32 mouse cellular contexts compared by ENCODE assay signal in the genomic region with DNA sequence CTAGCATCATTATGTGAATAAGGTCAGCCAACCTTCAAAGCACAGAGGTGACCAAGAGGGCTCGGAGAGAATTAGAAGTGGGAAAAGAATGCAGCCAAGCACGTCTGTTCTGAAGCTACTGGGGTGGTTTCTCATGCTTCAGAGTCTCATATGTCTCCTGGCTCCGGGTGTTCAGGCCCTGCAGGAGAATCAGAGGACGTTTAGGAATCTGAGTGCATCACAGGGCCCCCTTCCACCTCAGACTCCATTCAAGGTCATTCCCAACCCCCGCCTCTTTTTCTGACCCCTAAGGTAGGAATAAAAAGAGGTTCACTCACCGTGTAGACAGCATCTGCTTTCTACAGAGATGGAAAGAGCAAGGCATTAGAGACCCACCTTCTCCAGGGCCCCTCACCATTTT. TPM values are rescaled to one million over a fixed set of nuclear protein-coding genes. Genes with fewer than 3 reads are reported as not detected.
DNase-seq lines count a peak whose midpoint lies in the region; ATAC-seq and TF ChIP-seq lines count a peak whose summit lies in the region.
"Had no signal": no experiment of that assay in that cellular context is flagged by ENCODE, and none has a peak within 500 bp of the region (broad histone marks: within the 10 kb centered on the region; RNA-seq: fewer than 3 reads in every experiment).

No protein-coding gene starts in this region.

- intact Hi-C loops in heart, postnatal 10 days (cut with DNase I) = no loop called here

- H3K9me3 ChIP-seq in liver, embryonic 12.5 days (replicated peaks) = no peaks in the 10 kb centered on the region
- H3K9me3 ChIP-seq in limb, embryonic 10.5 days (replicated peaks) = no peaks in the 10 kb centered on the region
- H3K9me3 ChIP-seq: embryonic facial prominence, embryonic 15.5 days; forebrain, embryonic 13.5 days; heart, embryonic 12.5 days; liver, embryonic 13.5 days; neural tube, embryonic 15.5 days; stomach, embryonic 15.5 days had no signal

- peaks cover 6% of the 10 kb centered on the region; the same call in 1 of the 2 replicates for H3K36me3 ChIP-seq in liver, adult 2 months (ENCODE audit: control insufficient read depth, insufficient read depth, low read length)
- peaks cover 13% of the 10 kb centered on the region for H3K36me3 ChIP-seq in liver, embryonic 12.5 days
- H3K36me3 ChIP-seq in limb, embryonic 10.5 days = peaks cover 16% of the 10 kb centered on the region

- H3K9ac ChIP-seq in liver, adult 2 months (ENCODE audit: low read depth, low read length) = no peak overlapping the region
- H3K9ac ChIP-seq in liver, embryonic 12.5 days = no peak overlapping the region
- H3K9ac ChIP-seq: embryonic facial prominence, embryonic 15.5 days; forebrain, embryonic 13.5 days; heart, embryonic 12.5 days; liver, embryonic 13.5 days; neural tube, embryonic 15.5 days; stomach, embryonic 15.5 days had no signal

- peaks cover 24% of the 10 kb centered on the region for H3K4me1 ChIP-seq in liver, adult 2 months (ENCODE audit: control insufficient read depth, insufficient read depth, low read length)
- peaks cover 45% of the 10 kb centered on the region for H3K4me1 ChIP-seq in liver, embryonic 12.5 days
- peaks cover 32% of the 10 kb centered on the region for H3K4me1 ChIP-seq in limb, embryonic 10.5 days
- H3K4me1 ChIP-seq: forebrain, embryonic 13.5 days; neural tube, embryonic 15.5 days; stomach, embryonic 15.5 days had no signal

- TF ChIP-seq CTCF in liver, adult 2 months (IDR thresholded peaks at IDR 0.05; ENCODE audit: low read depth, low read length) = no peak

- H3K27me3 ChIP-seq in liver, adult 2 months (ENCODE audit: control insufficient read depth, insufficient read depth, low read length) = no peaks in the 10 kb centered on the region
- H3K27me3 ChIP-seq in liver, embryonic 12.5 days (replicated peaks) = no peaks in the 10 kb centered on the region
- no peaks in the 10 kb centered on the region for H3K27me3 ChIP-seq in limb, embryonic 10.5 days (ENCODE audit: low read depth, poor library complexity, severe bottlenecking)
- H3K27me3 ChIP-seq: embryonic facial prominence, embryonic 15.5 days; forebrain, embryonic 13.5 days; heart, embryonic 12.5 days; neural tube, embryonic 15.5 days; stomach, embryonic 15.5 days had no signal

- H3K4me3 ChIP-seq in liver, adult 2 months (ENCODE audit: insufficient read depth, low read depth, low read length) = no peak overlapping the region
- no peak overlapping the region for H3K4me3 ChIP-seq in liver, embryonic 12.5 days
- H3K4me3 ChIP-seq in limb, embryonic 10.5 days = 0 out of 2 replicates have a peak overlapping the region, but pooled peaks have one; percentile 4
- H3K4me3 ChIP-seq: embryonic facial prominence, embryonic 15.5 days; forebrain, embryonic 13.5 days; heart, adult 2 months; heart, embryonic 12.5 days; layer of hippocampus, adult 2 months; liver, embryonic 13.5 days; neural tube, embryonic 15.5 days; stomach, embryonic 15.5 days had no signal

- 57% methylated on average over 6 of the region's 6 CpGs for WGBS in liver, adult 2 months
- WGBS in liver, embryonic 12.5 days (ENCODE audit: insufficient replicate concordance) = 69% methylated on average over 6 of the region's 6 CpGs
- WGBS in limb, embryonic 10.5 days = 47% methylated on average over 6 of the region's 6 CpGs

- H3K27ac ChIP-seq in liver, adult 2 months (replicated peaks; ENCODE audit: insufficient read depth, low read depth, low read length) = peak overlapping the region; percentile 47
- H3K27ac ChIP-seq in liver, embryonic 12.5 days = no peak overlapping the region
- H3K27ac ChIP-seq in limb, embryonic 10.5 days = peak overlapping the region; percentile 85
- H3K27ac ChIP-seq: embryonic facial prominence, embryonic 15.5 days; forebrain, embryonic 13.5 days; heart, adult 2 months; layer of hippocampus, adult 2 months; liver, embryonic 13.5 days; neural tube, embryonic 15.5 days; stomach, embryonic 15.5 days had no signal

- no peak overlapping the region for H3K4me2 ChIP-seq in liver, embryonic 12.5 days
- H3K4me2 ChIP-seq: embryonic facial prominence, embryonic 15.5 days; forebrain, embryonic 13.5 days; heart, embryonic 12.5 days; liver, embryonic 13.5 days; neural tube, embryonic 15.5 days; stomach, embryonic 15.5 days had no signal

- no peaks in the 10 kb centered on the region for H3K79me2 ChIP-seq in liver, adult 2 months (ENCODE audit: control insufficient read depth, insufficient read depth, low read length)

- no peak for ATAC-seq in liver, embryonic 12.5 days
- ATAC-seq: CD4-positive, CD25-positive, alpha-beta regulatory T cell, adult 4 months; forebrain, embryonic 13.5 days; hindbrain, embryonic 16.5 days; lung, postnatal 0 days had no signal

- DNase-seq in heart, adult 11 months = peak; percentile 74
- DNase-seq in heart, postnatal 10 days = no peak
- DNase-seq in liver, adult 2 months (ENCODE audit: extremely low read depth, low read depth, low spot score) = no peak
- peak; percentile 44 for DNase-seq in limb, embryonic 10.5 days (ENCODE audit: low spot score)
- DNase-seq in urinary bladder, postnatal 4 days (ENCODE audit: low spot score in 2 of 2) = no peak
- no peak for DNase-seq in frontal cortex, postnatal 14 days (ENCODE audit: low spot score in 2 of 2)
- DNase-seq: adrenal gland, postnatal 36 days; cerebellum, adult 8-10 months; cerebellum, postnatal 36 days; gastrocnemius, postnatal 36 days; heart, adult 2 months; kidney, adult 2 months; kidney, postnatal 25 days; left cerebral cortex, postnatal 4 days; liver, embryonic 13.5 days; lung, adult 18-20 months; lung, postnatal 4 days; midbrain, embryonic 14.5 days; right cerebral cortex, postnatal 25 days had no signal

- TF ChIP-seq POLR2A in liver, adult 2 months (IDR thresholded peaks at IDR 0.05; ENCODE audit: extremely low read depth, insufficient read depth, low read length) = no peak

RNA-seq across cellular contexts. Expression of a gene that starts 4.4 kb away (rescaled TPM):
- 1 to 10 TPM; 9.0 to 9.6 TPM for total RNA-seq in heart, postnatal 10 days (2021)
- 6.4 and 12.4 TPM in 2 replicates for total RNA-seq in liver, adult 2 months (2014; rRNA removed)
- polyA plus RNA-seq in liver, adult 2 months (2012; rRNA removed) = 21.3 and 50.7 TPM in 2 replicates
- polyA plus RNA-seq in liver, embryonic 12.5 days (2016; fragmentation: Nextera tagmentation; extraction: Ambion mirVana) = 55.8 and 60.7 TPM in 2 replicates
- 6.4 and 10.7 TPM in 2 replicates for polyA plus RNA-seq in limb, embryonic 10.5 days (2016; fragmentation: Nextera tagmentation; extraction: Ambion mirVana)

RNA-seq across cellular contexts. Expression of a gene that starts 4.9 kb away (rescaled TPM):
- total RNA-seq in heart, postnatal 10 days (2021) = 1 to 10 TPM; 2.3 to 4.2 TPM
- 15,245 and 18,176 TPM in 2 replicates for total RNA-seq in liver, adult 2 months (2014; rRNA removed)
- 28,168 and 29,095 TPM in 2 replicates for polyA plus RNA-seq in liver, adult 2 months (2012; rRNA removed)
- polyA plus RNA-seq in liver, embryonic 12.5 days (2016; fragmentation: Nextera tagmentation; extraction: Ambion mirVana) = 2,516 and 2,642 TPM in 2 replicates
- 1.9 and 2.6 TPM in 2 replicates for polyA plus RNA-seq in limb, embryonic 10.5 days (2016; fragmentation: Nextera tagmentation; extraction: Ambion mirVana)
- total RNA-seq: hematopoietic stem cell, adult 5-6 weeks had no signal

RNA-seq across cellular contexts. Expression of a gene that starts 7.4 kb away (rescaled TPM):
- 10 to 100 TPM; 88.9 to 95.9 TPM for total RNA-seq in heart, postnatal 10 days (2021)
- total RNA-seq in liver, adult 2 months (2014; rRNA removed) = 5.5 and 10.7 TPM in 2 replicates
- polyA plus RNA-seq in liver, adult 2 months (2012; rRNA removed) = 6.7 and 9.7 TPM in 2 replicates
- polyA plus RNA-seq in liver, embryonic 12.5 days (2016; fragmentation: Nextera tagmentation; extraction: Ambion mirVana) = 20.7 and 21.9 TPM in 2 replicates
- 32.2 and 32.5 TPM in 2 replicates for polyA plus RNA-seq in limb, embryonic 10.5 days (2016; fragmentation: Nextera tagmentation; extraction: Ambion mirVana)

RNA-seq across cellular contexts. Expression of a gene that starts 16.0 kb away (rescaled TPM):
- not detected for total RNA-seq in heart, postnatal 10 days (2021)
- 178 and 264 TPM in 2 replicates for total RNA-seq in liver, adult 2 months (2014; rRNA removed)
- 215 and 229 TPM in 2 replicates for polyA plus RNA-seq in liver, adult 2 months (2012; rRNA removed)
- polyA plus RNA-seq in liver, embryonic 12.5 days (2016; fragmentation: Nextera tagmentation; extraction: Ambion mirVana) = 0.23 and 0.36 TPM in 2 replicates
- 0.23 and 0.34 TPM in 2 replicates for polyA plus RNA-seq in limb, embryonic 10.5 days (2016; fragmentation: Nextera tagmentation; extraction: Ambion mirVana)
- total RNA-seq: adrenal gland, adult 18-20 months; gastrocnemius, adult 18-20 months; gastrocnemius, postnatal 36 days; heart, adult 2 months; left cerebral cortex, postnatal 4 days had no signal
- polyA plus RNA-seq: heart, adult 2 months had no signal

RNA-seq across cellular contexts. Expression of a gene that starts 20.5 kb away (rescaled TPM):
- 1 to 10 TPM; 5.1 to 7.8 TPM for total RNA-seq in heart, postnatal 10 days (2021)
- 0.09 and 0.13 TPM in 2 replicates for total RNA-seq in liver, adult 2 months (2014; rRNA removed)
- polyA plus RNA-seq in liver, adult 2 months (2012; rRNA removed) = 0.15 and 0.37 TPM in 2 replicates
- 0.61 and 0.72 TPM in 2 replicates for polyA plus RNA-seq in liver, embryonic 12.5 days (2016; fragmentation: Nextera tagmentation; extraction: Ambion mirVana)
- 7.3 and 10.5 TPM in 2 replicates for polyA plus RNA-seq in limb, embryonic 10.5 days (2016; fragmentation: Nextera tagmentation; extraction: Ambion mirVana)

Comparison
In these comparisons a context has a peak if more than half of its experiments do, and no peak if none do; other contexts are left out.
1. DNase-seq: peak in heart, adult 11 months (single experiment) and limb, embryonic 10.5 days (single experiment); none in heart, postnatal 10 days (0 of 2), liver, adult 2 months (single experiment), urinary bladder, postnatal 4 days (0 of 2) and frontal cortex, postnatal 14 days (0 of 2).
2. RNA of a gene that starts 4.9 kb away (polyA plus RNA-seq): 28,168 to 29,095 TPM in liver, adult 2 months and 2,516 to 2,642 TPM in liver, embryonic 12.5 days; 1.9 to 2.6 TPM in limb, embryonic 10.5 days; every median in the first group is over 100 times any median in the second.